In genomic region chr7:102564999-102565997, GRCm38 (mm10) we compare ENCODE assay signal across 8 mouse cellular contexts. TPM values are rescaled to one million over a fixed set of nuclear protein-coding genes. Genes with fewer than 3 reads are reported as not detected.
DNase-seq lines count a peak whose midpoint lies in the region.

TSS of gene Trim21 (minus strand) at chr7:102565486.

- H3K27me3 ChIP-seq in megakaryocyte, embryonic 14.5 days (replicated peaks), result no peaks in the 10 kb centered on the region

- intact Hi-C loops in gastrocnemius, postnatal 14 days (cut with DNase I; ENCODE audit: low total_unique reads), result no loop called here

- peak; percentile 92 to 96 for DNase-seq in adrenal gland, adult (ENCODE audit: inconsistent age in 2 of 2, low spot score in 1 of 2)
- peak; percentile 85 for DNase-seq in embryo, embryonic 10.5 days (ENCODE audit: low spot score)
- DNase-seq in gastrocnemius, postnatal 14 days, result peak; percentile 84
- DNase-seq in induced T-regulatory cell, adult 2 months (ENCODE audit: low read depth), result peak; percentile 96
- peak; percentile 6 to 55 for DNase-seq in left cerebral cortex, adult 9 months (ENCODE audit: low spot score in 2 of 2)
- peak; percentile 67 to 68 for DNase-seq in right cerebral cortex, postnatal 10 days (ENCODE audit: low spot score in 2 of 2)
- DNase-seq in urinary bladder, postnatal 14 days (ENCODE audit: low spot score), result peak; percentile 89

- no peaks in the 10 kb centered on the region for H3K9me3 ChIP-seq in megakaryocyte, embryonic 14.5 days

- peaks cover 40% of the 10 kb centered on the region for H3K4me1 ChIP-seq in megakaryocyte, embryonic 14.5 days

- H3K4me3 ChIP-seq in megakaryocyte, embryonic 14.5 days (replicated peaks), result peak within 1 kb of the TSS; percentile 96

- peaks cover 38% of the 10 kb centered on the region for H3K36me3 ChIP-seq in megakaryocyte, embryonic 14.5 days (replicated peaks; ENCODE audit: low read length)

RNA-seq across cellular contexts. Expression of gene Trim21, which starts in this region (rescaled TPM):
- 1 to 10 TPM; 3.5 to 3.7 TPM for total RNA-seq in gastrocnemius, postnatal 14 days (2021)
- 0.60 and 3.0 TPM in 2 replicates for polyA plus RNA-seq in megakaryocyte, embryonic 14.5 days (2012; ENCODE audit: insufficient read depth, low replicate concordance)

Comparison
In these comparisons a context has a peak if more than half of its experiments do, and no peak if none do; other contexts are left out.
1. Peak in every context shown above with its lines: DNase-seq and H3K4me3 ChIP-seq.
2. DNase-seq: peak in every context shown above with its lines; median percentile 96 in induced T-regulatory cell, adult 2 months; 94 in adrenal gland, adult; 89 in urinary bladder, postnatal 14 days; 85 in embryo, embryonic 10.5 days; 84 in gastrocnemius, postnatal 14 days; 68 in right cerebral cortex, postnatal 10 days; 30 in left cerebral cortex, adult 9 months.